Mouse (Mus musculus) cerebellum, postnatal 14 days (tissue): ENCODE data around the gene Kif5a.

Experiments
- DNase-seq, 2 experiments: peaks; one replicate each; pipeline ENCODE4 v3.0.0; 2021; ENCODE audit warnings: mixed read lengths in 2 of 2

Kif5a gene

DNA sequence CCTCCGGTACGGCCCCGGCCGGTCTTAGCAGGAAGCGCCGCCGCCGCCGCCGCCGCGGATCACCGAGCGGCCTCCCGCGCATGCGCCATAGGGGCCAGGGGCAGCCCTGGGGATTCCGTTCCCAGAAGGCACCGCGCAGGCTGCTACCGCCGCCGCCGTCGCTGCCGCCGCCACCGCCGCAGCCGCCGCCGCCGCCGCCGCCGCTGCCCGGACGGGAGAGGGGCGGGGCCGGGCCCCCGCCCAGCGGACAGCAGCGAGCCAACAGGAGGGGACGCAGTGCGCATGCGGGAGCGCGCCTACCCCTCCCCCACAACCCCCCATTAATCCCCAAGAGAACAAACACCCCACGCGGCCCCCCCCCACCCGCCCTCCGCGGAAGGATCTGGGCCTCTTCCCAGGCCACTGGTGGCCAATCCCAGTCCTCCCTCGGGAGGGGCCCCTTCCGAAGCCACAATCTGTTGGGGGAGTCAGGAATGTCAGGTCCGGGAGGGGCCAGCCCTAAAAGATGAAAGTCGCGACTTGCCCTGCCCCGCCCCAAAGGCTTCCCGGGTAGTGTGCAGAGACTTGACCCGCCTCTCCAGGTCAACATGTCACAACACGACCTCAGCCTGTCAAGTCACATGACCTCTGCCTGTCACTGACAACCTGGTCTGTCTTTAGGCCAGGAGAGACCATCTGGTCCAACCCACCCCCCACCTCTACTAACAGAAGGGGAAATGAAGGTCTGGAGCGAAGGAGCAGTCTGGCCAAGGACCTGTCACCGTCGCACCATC lies 25.8 kb upstream of the Kif5a start, which contains the start of gene Mbd6:
Mbd6 (minus strand) TSS at position 219 of the 773 bp plus-strand sequence.
- DNase-seq = peak; percentile 93

DNA sequence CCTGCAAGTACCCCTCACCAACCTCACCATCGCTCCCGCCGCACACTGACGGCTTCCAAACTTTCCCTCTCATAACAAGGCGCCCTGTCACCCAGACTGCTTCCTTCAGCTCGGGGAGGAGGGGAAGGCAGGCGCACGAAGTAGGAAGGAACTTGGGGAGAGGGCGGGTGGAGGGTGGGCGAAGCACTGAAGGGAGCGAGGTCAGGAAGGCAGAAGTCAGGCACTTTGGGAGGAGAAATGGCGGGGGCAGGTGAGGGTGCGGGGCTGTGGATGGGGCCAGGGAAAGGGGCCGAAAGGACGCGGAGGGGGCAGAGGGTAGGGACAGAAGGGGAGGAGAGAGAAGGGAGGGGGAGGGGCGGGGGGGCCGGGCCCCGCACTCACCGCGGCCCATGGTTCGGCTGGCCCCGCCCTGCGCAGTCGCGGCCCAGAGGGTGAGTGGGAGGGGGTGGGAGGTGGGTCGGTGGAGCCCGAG lies 25.2 kb upstream of the Kif5a start:
- DNase-seq = peak in 1 of 2 experiments; percentile 69

DNA sequence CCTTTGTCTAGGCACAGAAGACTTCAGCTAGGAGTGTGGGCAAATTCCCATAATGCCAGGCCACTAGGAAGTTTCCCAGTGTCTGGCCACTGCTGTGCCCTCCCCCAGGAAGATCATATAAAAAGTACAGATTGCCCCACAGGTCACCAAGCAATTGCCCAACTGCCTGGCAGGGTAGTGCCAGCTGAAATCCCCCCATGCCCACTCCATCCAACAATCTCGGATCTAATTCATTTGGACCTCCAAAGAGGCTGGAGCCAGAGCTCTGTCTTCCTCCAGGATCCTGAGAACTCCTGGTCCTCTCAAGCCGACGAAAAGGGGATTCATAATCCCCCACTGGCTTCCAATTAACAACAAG lies 24.8 kb upstream of the Kif5a start:
- peak in 1 of 2 experiments; percentile 37 for DNase-seq

DNA sequence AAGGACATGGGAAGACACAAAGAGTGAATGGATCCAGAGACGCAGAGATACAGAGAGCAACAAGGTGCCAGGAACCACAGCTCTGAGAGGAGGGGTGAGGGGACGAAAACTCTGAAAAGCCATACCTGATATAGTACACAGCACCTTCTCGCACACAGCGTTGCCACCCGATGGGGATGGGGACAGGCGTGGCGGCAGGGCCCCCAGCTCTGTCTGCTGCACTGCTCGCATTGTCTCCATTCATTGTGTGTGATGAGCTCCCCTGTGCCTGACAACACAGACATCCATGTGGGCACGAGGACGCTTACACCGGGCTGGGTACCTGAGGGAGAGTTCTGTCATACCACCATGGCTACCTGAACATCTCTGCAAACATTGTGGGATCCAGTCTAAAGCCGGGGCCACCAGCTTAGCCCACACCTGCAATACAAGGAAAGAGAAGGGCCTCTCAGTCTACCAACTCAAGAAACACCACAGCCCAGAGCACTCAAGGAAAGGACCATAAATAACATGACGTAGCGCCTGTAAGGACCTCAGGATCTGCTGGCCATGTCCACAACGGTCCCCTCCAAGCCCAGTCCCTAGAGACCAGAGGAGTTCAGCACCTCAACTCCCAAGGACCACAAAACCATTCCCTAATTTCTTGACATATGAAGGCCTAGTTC lies 24.3 kb upstream of the Kif5a start:
- DNase-seq = peak in 1 of 2 experiments; percentile 23

DNA sequence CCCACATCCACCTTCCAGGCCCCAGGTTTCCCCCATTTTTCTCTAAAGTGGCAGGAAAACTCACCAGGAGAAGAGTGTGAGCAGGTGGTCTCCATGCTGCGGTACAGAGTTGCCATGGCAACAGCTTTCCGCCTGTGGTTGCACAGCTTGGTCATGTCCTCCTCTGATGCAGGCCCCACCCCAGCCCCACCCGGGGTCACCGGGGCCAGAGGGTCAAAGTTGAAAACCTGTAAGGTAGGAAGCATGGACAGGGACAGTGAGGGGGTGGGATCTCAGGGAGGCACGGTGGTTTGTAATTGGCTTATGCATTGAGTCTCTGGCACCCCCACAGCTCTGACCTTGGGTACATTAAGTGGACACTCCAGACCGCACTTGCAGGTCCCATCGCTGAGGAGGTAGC lies 23.6 kb upstream of the Kif5a start:
- DNase-seq = peak; percentile 58 to 60

DNA sequence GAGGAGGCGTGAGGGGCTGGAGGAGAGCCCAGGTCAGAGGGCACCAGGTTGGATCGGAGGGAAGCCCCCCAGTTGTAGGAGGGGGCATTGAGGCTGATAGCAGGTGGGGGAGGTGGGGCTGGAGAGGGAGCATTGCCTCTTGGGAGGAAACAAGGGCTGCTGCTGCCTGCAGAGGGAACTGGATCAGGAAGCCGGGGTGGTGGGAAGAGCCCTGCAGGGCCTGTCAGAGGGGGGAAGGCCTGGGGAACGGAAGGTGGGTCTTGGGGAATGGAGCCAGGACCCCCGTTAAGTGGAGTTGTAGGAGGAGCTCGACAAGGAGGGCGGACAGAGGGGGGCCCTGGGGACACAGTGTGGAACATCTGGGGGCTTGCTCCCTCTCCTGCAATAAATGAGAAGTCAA lies 23.0 kb upstream of the Kif5a start:
- DNase-seq = peak in 1 of 2 experiments; percentile 53

DNA sequence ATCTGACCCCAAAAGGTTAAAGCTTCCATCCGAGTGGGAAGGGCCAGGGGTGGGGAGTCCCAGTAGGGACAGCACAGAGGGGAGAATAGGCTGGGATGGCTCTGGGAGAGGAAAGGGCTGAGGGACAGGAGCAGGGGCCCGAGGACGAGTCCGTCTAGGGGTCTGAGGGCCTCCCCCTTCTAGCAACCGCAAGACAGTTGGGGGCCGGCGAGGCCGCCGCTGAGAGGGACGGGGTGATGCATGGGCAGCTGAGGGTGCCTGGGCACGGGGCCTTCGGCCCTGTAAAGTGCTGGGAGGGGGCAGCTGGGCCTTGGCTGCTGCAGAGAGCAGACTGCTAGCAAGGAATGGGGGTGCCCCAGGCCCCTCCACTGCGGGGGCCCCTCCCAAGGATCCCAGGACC lies 22.5 kb upstream of the Kif5a start:
- DNase-seq = peak in 1 of 2 experiments; percentile 31

DNA sequence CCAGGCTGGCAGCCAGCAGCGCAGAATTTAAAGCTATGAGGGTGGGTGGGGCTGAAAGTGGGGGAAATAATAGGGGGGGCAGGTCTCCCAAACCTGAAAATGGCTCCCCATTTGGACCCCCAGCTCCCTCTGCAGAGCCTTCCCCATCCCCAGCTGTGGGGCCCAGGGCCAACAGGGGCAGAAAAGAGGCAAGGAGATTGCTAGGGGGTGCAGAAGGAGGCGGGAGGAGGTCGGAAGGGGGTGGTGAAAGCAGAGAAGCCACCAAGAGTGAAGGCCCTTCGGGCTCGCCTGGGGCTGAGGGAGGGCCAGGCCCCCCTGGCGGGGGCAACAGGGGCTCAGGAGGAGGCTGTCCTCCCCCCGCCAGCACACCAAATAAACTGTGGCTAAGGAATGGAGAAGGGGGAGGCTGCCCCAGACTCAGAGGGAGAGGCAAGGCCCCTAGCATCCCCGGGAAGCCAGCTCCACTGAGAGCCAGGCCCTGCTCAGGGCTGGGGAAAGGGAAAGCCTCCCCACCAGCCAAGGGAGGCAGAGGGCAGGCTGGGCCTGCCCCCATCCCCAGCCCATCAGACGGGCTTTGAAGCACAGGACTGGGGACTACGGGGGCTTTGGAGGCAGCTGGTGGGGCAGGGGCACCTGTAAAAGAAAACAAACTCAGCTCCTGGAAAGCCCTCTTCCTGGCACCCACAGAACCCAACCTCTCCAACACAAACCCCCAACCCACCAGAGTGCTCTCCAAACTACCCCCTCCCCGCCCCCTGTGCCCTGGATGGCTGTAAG lies 21.8 kb upstream of the Kif5a start:
- DNase-seq = peak in 1 of 2 experiments; percentile 24

DNA sequence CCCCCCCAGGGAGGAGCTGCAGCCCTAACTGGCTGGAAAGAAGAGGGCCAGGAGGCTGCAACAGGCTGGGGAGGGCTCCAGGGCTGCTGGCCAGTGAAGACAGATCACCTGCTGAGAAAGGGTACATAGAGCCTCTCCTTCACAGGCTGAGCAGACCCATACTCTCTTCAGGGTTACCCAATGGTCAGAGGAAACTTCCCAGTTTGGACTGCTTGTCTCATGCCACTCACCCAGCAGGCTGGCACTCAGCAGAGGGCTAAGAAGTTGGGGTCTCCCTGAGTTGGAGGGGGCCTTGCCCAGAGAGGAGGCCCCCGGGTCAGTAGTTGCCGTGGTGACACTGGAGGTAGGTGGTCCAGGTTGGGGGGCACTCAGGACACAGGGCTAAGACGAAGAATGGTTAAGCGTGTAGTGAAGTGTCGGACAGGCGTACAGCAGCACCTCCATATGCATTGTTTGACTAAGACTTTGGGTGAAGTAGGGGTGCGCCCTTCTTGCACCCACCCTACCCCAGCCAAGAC lies 21.0 kb upstream of the Kif5a start:
- peak in 1 of 2 experiments; percentile 33 for DNase-seq

DNA sequence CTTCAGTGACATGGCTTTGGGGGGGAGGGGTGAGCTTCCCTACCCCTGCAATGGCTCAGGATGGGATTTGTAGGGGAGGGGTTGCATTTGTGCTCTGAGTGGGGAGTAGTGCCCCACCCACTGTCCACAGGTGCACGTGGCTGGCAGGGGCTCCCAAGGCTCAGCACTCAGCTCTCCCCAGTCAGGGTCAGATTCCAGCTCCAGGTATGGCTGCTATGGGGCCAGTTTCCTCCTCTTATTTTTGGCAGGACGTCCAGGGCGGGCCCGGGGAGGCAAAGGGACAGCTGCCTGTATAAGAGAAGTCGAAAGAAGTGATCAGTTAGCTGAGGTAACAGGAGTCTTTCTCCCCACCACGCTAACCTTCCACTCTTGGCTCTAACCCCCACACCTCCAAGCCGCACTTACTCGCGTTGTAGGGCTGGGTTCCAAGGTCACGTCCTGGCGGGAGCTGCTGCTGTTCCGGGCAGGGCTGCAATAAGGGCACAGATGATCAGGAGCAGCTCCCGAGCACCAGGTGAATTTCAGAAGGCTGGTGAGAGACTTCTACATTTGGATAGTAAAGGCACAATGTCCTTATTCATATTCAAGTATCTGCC lies 19.6 kb upstream of the Kif5a start:
- DNase-seq = peak in 1 of 2 experiments; percentile 32

DNA sequence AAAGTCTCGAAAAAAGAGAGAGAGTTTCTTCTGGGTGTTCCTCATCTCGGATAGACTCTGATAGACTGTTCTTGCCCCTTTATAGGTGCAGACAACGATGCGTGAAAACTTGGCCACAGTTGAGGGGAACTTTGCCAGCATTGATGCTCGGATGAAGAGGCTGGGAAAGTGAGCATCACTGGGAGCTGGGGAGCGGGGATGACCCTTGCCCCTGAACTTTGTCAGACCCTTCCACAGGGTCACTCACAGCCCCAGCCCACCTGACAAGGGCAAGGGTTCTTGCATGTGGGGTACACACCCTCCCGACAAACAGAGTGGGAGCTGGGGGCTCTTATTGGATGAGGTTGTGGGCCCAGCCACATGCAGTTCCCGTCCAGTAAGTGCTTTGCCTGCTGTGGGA lies 18.2 kb upstream of the Kif5a start:
- DNase-seq = peak in 1 of 2 experiments; percentile 51

DNA sequence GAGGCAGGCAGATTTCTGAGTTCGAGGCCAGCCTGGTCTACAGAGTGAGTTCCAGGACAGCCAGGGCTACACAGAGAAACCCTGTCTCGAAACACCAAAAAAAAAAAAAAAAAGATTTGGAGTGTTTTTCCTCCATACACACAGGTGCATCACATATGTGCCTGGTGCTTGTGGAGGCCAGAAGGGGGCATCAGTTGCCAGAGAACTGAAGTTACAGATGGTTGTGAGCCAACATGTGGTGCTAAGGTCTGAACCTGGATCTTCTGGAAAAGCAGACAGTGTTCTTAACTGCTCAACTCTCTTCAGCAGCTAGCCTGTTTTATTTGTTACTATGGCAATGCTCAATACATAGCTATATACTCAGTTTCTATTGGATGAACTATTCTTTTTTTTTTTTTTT lies 16.6 kb upstream of the Kif5a start:
- no peak for DNase-seq

DNA sequence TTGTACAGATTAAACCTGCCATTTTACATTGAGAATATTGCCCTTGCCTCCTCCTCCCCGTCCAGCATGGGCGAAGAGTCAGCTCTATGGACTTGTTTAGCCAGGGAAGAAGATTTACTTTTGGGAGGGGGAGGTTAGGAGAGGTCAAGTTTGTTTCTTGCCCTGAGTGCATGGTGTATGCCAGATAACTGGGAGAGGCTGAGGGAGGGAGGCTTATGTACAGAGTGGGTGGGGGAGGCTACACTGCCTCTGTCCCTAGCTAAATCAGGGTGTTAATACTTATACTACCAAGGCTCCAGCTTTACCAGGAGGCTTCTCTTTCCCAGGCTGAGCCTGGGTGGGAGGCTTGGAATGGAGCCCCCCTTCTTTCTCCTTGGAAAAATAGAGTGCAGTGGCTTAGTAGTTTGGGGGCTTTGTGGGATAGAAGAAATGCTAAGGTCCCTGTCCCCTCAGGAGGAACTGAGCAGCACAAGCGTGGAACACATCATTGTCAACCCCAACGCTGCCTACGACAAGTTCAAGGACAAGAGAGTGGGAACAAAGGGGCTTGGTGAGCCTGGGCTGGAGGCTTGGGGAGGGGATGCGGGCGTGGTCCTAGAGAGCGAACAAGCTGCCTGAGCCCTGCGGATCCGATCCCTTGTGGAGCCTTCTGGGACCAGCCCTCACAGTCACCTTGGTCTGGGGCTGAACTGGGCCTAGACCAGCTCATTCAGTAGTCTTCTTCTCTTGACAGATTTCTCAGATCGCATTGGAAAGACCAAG lies 11.3 kb upstream of the Kif5a start:
- no peak for DNase-seq

DNA sequence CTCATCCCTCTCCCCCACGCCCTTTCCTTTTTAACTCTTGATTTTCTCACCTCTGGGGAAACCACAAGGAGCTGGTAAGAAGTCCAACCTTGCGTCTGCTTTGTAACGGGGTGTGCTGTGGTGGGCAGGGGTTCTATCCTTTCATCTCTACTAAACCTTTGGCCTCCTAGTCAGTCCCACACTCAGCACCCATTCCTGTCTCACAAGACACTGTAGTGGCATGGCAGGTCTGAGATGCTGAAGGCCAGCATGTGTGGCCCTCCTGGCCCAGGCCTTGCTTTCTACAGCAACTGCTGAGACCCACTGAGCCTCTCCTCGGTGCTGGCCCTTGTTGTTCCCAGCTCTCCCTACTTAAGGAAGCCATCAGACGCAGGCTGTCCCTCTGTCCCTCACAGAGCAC lies 9.2 kb upstream of the Kif5a start:
- no peak for DNase-seq

DNA sequence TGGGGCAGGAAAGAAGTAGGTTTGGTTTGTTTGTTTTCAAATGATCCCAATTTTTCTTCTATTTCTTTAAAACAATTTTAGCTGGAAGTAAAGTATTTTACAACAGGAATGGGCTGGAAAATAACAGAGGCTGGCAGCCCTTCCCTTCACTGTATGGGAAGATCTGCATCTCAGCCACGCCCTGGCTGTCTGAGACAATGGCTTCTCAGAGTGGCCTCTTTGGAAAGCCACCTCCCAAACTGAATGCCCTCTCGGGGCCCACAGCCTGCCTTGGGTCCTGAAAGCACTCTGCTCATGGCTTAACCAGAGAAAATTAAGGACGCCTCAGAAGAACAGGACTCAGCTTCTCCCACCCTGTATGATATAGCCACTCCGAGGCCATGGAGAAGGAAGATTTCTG lies 6.7 kb upstream of the Kif5a start:
- no peak for DNase-seq

DNA sequence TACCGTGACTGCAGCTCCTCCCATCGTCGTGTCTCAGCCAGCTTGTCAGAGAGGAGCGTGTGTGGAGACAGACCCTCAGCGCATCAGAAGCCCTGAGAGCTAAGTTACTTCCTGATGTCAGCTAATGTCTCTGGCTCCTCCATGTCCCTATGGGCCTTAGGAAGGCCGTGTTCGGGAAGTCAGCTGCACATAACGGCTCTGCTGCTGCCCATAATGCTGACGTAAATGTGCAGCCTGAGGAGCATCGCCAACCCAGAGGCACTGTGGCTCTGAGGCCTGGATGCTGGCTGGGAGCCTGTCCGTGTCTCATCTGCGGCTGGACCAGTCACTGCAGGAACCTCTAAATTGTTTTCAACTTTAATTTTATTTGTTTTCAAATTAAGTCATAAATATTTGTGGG lies 5.9 kb upstream of the Kif5a start:
- DNase-seq = peak in 1 of 2 experiments; percentile 51

DNA sequence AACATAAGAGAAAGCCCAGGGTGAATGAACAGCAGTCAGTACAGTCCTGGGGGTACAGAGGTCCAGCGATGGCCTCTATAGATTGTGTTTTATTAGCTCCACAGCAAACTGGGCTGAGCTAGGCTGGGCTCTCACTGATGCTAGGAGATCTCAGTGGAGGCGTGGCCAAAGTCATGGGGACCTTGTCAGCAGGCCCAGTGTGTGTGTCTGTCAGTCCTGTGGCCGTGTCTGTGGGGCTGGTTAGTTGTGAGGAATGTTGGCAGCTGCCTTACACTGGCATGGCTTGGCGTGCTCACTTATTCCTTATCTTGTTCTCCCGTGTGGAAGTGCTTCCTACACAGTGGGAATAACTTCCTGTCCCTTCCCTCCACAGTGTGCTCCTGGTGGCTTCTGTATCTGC lies 5.3 kb upstream of the Kif5a start:
- no peak for DNase-seq

DNA sequence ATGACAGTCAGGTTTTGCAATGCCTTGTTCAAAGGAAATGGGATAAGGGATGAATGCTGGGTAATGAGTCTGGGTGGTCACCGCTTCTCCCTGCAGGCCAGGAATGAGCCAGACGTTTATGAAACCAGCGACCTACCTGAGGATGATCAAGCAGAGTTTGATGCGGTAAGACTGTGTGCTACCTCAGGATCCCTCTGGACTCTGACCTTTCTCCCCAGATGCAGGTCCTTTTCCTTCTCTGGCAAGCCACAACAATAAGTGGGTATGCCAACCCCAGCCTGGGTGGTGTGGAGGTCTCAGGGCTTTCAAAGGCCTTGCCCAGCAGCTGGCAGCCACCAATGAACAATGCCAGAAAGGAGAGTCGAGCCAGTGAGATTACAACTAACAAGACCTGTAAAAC lies 4.2 kb upstream of the Kif5a start:
- no peak for DNase-seq

DNA sequence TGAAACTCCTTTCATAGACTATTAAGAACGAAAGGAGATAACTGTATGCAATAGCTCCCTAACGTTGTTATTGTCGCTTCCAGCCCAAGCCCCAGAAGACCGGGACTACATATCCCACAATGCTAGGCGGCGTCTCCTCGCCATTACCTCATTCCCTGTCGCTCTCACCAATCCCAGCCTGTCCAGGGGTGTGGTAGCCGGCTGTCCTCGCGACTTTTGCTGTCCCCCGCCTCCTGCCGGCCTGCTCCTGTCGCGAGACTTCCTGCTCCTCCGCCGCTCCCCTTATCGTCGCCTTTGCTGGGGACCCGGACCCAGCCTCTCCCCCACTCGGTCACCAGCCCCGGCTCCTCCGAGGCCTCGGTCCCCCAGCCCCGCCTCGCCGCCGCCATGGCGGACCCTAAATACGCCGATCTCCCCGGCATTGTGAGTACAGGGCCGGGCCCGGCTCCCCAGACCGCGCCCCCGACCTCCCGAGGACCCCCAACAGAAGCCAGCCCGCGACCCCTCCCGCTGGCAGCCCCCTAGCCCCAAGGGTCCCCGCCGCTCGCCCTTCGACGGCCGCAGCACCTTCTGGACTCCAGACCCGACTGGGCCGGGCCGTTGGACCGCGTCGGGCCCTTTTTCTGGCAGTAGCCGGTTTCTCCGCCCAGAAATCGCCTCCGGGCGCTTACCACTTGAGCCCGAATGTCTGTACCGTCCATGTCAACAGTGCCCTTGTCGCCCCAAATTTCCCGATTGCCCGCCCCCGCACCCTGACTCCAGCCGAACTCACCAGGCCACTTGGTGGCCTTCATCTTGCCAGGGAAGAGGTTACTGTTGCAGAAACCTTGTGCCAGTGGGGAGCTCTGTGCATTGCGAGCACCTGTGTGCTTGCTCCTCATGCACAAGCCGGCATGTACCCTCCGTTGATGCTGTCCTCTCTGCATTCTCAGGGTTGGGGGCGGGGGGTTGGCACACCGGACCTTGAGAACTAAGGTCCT lies 3.3 kb upstream of the Kif5a start, which contains the start of gene Dctn2:
Dctn2 (plus strand) TSS at position 257 of the 980 bp plus-strand sequence.
- DNase-seq = peak; percentile 95

DNA sequence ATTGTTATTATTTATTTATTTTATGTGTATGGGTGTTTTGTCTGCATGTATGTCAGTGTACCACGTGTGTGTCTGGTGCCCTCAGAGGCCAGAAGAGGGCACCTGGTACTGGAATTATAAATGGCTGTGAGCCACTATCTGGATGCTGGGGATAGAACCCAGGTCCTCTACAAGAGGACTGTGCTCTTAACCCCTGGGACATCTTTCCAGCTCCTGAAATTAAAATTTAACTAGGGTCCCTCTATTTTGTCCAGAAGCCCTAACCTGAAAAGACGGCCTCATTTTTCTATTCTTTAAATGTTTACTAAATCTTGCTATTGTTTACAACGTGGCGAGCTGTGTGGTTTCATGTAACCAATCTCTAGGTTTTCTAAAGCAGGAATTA lies 2.6 kb upstream of the Kif5a start:
- peak; percentile 37 to 48 for DNase-seq

DNA sequence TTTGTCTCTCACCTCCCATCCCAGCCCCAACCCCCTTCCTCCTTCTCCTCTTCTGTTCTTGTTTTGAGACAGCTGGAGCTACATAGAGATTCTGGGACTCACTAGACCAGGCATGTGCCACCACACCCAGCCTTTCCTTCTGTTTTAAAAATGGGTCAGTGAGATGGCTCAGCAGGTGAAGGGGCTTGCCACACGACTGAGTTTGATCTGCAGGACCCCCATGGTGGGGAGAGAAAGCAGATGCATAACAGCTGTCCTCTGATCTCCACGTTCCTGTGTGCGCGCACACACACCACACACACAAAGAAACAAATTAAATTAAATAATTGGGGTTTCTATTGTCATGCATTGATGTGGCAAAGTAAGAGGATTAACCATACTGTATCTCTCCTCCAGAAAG lies 1.8 kb upstream of the Kif5a start:
- DNase-seq = no peak
